Mouse (Mus musculus): ENCODE data around the gene Grb7. TPM values are rescaled to one million over a fixed set of nuclear protein-coding genes. Genes with fewer than 3 reads are reported as not detected.

Grb7 gene
- polyA plus RNA-seq, 1 experiment from 2014 or later = 17.4 TPM

DNA sequence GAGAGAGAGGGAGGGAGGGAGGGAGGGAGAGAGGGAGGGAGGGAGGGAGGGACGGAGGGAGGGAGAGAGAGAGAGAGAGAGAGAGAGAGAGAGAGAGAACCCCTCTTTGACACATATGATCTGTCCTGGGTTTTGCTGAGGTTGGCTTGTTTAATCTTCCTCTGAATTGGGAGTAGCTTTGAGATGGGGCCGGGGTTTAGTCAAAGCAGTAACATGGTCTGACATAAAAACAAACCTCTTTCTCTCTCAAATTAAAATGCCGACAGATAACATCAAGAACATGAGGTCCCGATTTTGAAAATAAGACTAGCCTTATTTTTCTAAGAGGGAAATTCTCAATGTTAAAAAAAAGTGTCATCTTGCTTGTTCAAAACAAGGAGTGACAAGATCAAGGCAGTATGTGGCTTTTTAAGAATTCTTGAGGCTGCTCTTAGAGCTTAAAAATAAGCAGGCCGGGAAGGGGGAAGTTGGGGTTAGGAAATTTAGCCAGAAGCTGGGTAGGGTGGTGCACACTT is 41.4 kb downstream of the Grb7 start:
- 56% methylated on average over 5 of the region's 5 CpGs for WGBS (ENCODE audit: insufficient replicate concordance)

DNA sequence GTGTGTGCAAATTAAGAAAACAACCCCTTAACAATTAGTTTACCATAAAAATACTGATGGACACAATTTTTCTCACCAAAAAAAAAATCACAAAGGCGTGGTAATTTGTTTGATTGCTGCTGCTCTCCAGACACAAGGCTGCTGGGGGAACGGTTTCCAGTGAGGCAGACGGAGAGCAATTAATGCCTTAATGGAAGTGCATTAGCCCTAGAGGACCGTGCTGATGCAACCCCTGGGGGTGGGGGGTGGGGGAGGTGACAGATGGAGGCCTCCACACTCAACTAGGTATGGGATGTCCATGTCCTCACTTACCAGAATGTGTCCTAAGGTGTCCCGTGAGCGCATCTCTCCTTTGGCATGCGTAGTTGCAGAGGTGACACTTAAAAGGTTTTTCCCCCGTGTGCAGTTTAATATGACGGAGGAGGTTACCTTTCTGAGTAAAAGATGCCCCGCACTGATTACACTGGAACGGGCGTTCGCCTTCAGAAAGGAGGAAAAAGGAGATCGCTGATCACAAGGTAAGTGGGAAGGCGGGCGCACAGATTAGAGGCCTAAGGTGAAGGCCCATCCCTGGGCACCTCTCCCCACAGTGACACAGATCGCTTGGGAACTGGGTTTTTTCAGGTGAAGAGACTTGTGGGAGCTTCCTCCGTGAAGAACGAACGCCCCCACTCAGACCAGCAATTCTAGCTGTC is 42.5 kb downstream of the Grb7 start:
- no peak for DNase-seq
- Histone ChIP-seq H3K36me3 (no peaks in the 10 kb centered on the region), H3K27ac (no peak overlapping the region), H3K9me3 (replicated peaks) (no peaks in the 10 kb centered on the region), H3K4me2 (no peak overlapping the region), H3K4me1 (replicated peaks) (no peaks in the 10 kb centered on the region), H3K27me3 (no peaks in the 10 kb centered on the region; the same call in 1 of the 2 replicates), H3K4me3 (replicated peaks) (no peak overlapping the region), H3K9ac (no peak overlapping the region)
- 71% methylated on average over 20 of the region's 20 CpGs for WGBS (ENCODE audit: insufficient replicate concordance)
- no peak for ATAC-seq (ENCODE audit: low read depth)

More for the DNA sequence above, 41.4 kb downstream of the Grb7 start:
- no peaks in the 10 kb centered on the region; the same call in 1 of the 2 replicates for H3K27me3 ChIP-seq
- ATAC-seq (ENCODE audit: low read depth) = no peak
- H3K4me1 ChIP-seq (replicated peaks) = no peaks in the 10 kb centered on the region
- no peak overlapping the region for H3K27ac ChIP-seq
- no peak overlapping the region for H3K4me2 ChIP-seq
- H3K9ac ChIP-seq = no peak overlapping the region
- no peaks in the 10 kb centered on the region for H3K36me3 ChIP-seq
- no peaks in the 10 kb centered on the region for H3K9me3 ChIP-seq (replicated peaks)
- no peak for DNase-seq
- no peak overlapping the region for H3K4me3 ChIP-seq (replicated peaks)

DNA sequence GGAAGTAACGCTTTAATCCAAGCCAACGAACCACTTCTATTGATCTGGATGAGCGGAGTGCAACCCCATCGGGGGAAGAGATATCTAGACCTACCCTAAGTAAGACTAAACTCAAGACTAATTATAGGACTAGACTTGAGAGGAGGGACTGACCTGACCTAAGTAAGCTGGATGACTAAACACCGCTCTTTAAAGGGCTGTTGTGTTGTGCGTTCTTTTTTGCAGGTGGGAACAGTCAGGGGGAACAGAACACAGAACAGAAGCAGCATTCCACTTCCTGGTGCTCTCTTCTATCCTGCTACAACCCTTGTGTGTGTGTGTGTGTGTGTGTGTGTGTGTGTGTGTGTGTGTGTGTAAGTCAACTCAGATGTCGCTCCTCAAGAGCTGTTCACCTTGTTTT is 45.4 kb downstream of the Grb7 start:
- no peaks in the 10 kb centered on the region for H3K4me1 ChIP-seq (replicated peaks)
- no peak for DNase-seq
- no peak overlapping the region for H3K4me3 ChIP-seq (replicated peaks)
- 55% methylated on average over 7 of the region's 7 CpGs for WGBS (ENCODE audit: insufficient replicate concordance)
- H3K9me3 ChIP-seq (replicated peaks) = no peaks in the 10 kb centered on the region
- H3K27me3 ChIP-seq = no peaks in the 10 kb centered on the region; the same call in 1 of the 2 replicates
- H3K4me2 ChIP-seq = no peak overlapping the region
- no peak for ATAC-seq (ENCODE audit: low read depth)
- no peak overlapping the region for H3K27ac ChIP-seq
- H3K36me3 ChIP-seq = no peaks in the 10 kb centered on the region
- no peak overlapping the region for H3K9ac ChIP-seq

DNA sequence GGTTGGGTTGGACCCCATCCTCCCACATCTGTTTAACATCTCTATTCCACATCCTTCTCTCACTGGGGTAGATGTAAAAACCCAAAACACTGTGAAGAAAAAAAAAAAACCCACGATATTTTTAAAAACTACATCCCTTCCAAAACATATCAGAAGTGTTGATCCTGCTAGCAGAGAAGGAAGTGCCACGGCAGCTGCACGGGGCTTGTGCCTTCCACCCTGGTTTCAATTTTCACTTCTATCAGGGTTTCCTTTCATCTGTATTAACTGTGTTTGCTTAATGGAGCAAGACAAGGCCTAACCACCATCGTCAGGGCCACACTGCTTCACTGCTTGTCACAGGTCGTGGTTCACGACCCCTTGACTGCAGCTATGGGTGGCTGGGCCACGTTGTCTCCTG is 46.8 kb downstream of the Grb7 start:
- Histone ChIP-seq H3K4me1 (replicated peaks) (no peaks in the 10 kb centered on the region), H3K4me2 (no peak overlapping the region), H3K27me3 (no peaks in the 10 kb centered on the region; the same call in 1 of the 2 replicates), H3K9me3 (replicated peaks) (no peaks in the 10 kb centered on the region), H3K4me3 (replicated peaks) (no peak overlapping the region), H3K27ac (no peak overlapping the region), H3K36me3 (no peaks in the 10 kb centered on the region), H3K9ac (no peak overlapping the region)
- WGBS (ENCODE audit: insufficient replicate concordance) = 25% methylated on average over 7 of the region's 7 CpGs
- no peak for ATAC-seq (ENCODE audit: low read depth)
- DNase-seq = no peak

DNA sequence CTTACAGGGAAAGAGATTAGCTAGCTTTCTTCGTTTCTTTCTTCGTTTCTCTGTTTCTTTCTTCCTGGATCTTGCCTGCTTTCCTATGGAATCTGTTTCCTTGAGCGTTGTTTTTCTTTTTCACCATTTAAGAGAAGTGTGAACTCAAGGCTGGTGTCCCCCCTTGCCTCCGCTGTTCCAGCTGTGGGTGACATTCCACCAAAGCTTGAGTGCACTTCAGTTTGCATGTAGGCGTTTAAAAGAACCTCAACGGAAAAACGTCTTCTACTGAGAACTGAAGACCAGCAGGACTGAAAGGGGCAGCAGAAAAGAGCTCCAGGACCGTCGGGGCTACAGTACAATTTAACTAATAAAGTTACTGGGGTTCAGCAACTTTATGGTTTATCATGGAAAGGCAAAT is 47.2 kb downstream of the Grb7 start:
- H3K27me3 ChIP-seq = no peaks in the 10 kb centered on the region; the same call in 1 of the 2 replicates
- DNase-seq (no peak), ATAC-seq (ENCODE audit: low read depth) (no peak)
- H3K9ac ChIP-seq = no peak overlapping the region
- H3K36me3 ChIP-seq = no peaks in the 10 kb centered on the region
- no peaks in the 10 kb centered on the region for H3K9me3 ChIP-seq (replicated peaks)
- H3K27ac ChIP-seq = no peak overlapping the region
- H3K4me3 ChIP-seq (replicated peaks) = no peak overlapping the region
- WGBS (ENCODE audit: insufficient replicate concordance) = 58% methylated on average over 9 of the region's 9 CpGs
- H3K4me2 ChIP-seq = no peak overlapping the region
- no peaks in the 10 kb centered on the region for H3K4me1 ChIP-seq (replicated peaks)

DNA sequence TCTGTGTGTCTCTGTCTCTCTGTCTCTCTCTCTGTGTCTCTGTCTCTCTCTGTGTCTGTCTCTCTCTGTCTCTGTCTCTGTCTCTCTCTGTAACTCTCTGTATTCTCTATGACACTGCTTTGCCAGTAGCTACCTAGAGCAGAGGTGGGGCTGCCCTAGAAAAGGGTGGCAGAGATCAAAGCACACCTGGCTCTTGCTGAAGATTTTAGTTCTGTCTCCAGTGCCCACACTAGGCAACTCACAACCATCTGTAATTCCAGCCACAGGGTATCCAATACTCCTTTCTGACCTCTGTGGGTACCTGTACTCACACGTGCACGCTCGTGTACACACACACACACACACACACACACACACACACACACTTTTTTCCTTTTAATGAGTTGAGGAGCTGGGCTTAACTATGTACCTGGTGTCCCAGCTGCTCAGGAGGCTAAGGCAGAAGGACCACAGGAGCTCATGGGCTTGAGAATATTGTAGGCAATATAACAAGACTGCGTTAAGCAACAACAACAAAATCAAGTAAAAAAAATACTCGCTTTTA is 49.1 kb downstream of the Grb7 start:
- H3K9me3 ChIP-seq (replicated peaks) = no peaks in the 10 kb centered on the region
- DNase-seq = no peak
- H3K4me1 ChIP-seq (replicated peaks) = no peaks in the 10 kb centered on the region
- H3K9ac ChIP-seq = no peak overlapping the region
- H3K4me3 ChIP-seq (replicated peaks) = no peak overlapping the region
- no peak overlapping the region for H3K27ac ChIP-seq
- ATAC-seq (ENCODE audit: low read depth) = no peak
- no peaks in the 10 kb centered on the region for H3K36me3 ChIP-seq
- no peak overlapping the region for H3K4me2 ChIP-seq
- peaks cover 4% of the 10 kb centered on the region; the same call in 1 of the 2 replicates for H3K27me3 ChIP-seq
- WGBS (ENCODE audit: insufficient replicate concordance) = 58% methylated on average over 5 of the region's 5 CpGs

DNA sequence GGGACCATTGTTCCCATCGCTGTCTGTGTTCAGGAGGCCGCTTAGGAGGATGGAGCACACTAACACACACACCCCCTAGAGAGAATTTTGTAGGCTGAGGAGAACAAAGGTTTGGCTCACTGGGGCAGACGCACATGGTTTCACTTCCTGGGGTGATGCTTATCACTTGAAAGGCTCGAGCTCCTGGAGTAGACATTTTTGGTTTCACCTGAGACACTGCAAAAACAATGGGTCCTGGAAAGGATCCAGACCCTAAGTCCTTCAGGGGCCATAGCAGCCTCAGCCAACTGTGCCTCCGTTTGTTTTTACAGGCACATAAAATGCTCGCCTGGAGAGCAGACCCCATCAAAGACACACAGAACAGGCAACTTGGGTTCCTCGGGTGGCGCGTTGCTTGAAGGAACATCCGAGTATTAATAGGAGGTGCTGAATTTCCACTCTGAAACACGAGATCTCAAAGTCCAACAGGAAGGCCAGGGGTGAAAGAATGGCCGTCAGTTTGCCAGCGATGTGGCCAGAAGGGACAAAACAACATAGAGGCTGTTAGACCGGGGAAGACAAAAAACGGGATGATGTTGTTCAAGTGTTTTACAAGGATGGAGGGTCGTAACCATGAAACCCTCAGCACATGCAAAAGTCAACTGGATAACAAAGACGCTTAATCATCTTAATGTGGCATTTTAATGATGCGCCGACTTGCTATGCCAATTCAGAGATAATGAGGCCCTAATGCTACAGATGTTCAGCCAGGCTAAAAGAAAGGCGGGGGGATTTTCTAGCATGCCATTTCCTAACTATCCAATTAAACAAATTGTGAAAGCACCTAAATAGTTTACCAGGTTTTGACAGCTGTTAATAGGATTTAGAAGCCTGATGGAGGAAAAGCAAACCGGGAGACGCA is 51.4 kb downstream of the Grb7 start:
- WGBS (ENCODE audit: insufficient replicate concordance) = 49% methylated on average over 22 of the region's 22 CpGs
- Histone ChIP-seq H3K36me3 (no peaks in the 10 kb centered on the region), H3K9me3 (replicated peaks) (no peaks in the 10 kb centered on the region), H3K4me3 (replicated peaks) (no peak overlapping the region), H3K4me2 (no peak overlapping the region), H3K27me3 (peaks cover 4% of the 10 kb centered on the region; the same call in 1 of the 2 replicates), H3K27ac (no peak overlapping the region), H3K9ac (no peak overlapping the region), H3K4me1 (replicated peaks) (no peaks in the 10 kb centered on the region)
- ATAC-seq (ENCODE audit: low read depth) (no peak), DNase-seq (no peak)

DNA sequence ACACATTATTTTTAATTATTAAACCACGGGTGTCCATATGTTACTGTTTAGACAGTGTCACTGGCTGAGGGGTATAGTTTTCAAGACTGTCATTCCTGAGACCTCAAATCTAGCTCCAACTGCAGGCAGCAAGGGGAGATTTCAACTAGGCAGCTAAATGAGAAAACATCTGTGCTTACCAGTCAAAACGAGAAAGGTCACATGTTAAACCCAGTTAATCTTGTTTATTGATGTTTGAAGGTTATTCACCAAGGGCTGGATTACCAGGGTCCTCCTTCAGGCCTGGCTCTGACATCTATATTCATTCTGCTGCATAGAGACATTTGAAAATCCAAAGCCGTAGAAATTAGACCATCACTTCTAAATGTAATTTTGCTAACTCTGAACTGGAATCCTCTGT is 58.7 kb downstream of the Grb7 start:
- DNase-seq (no peak), ATAC-seq (ENCODE audit: low read depth) (no peak)
- no peaks in the 10 kb centered on the region for H3K4me1 ChIP-seq (replicated peaks)
- no peaks in the 10 kb centered on the region for H3K36me3 ChIP-seq
- 0 out of 2 replicates have a peak, but pooled peaks cover 3% of the 10 kb centered on the region for H3K27me3 ChIP-seq
- no peaks in the 10 kb centered on the region for H3K9me3 ChIP-seq (replicated peaks)
- H3K9ac ChIP-seq = no peak overlapping the region
- no peak overlapping the region for H3K27ac ChIP-seq
- H3K4me3 ChIP-seq (replicated peaks) = no peak overlapping the region
- H3K4me2 ChIP-seq = no peak overlapping the region
- 56% methylated on average over 3 of the region's 3 CpGs for WGBS (ENCODE audit: insufficient replicate concordance)

Other genes starting within 250 kb of the Grb7 start
- 5.4 and 5.9 TPM in 2 replicates for gene Cdk12, start 243.3 kb upstream of the Grb7 start, polyA plus RNA-seq (2015; fragmentation: Nextera tagmentation; extraction: Ambion mirVana)
- gene Neurod2, start 116.7 kb upstream of the Grb7 start, polyA plus RNA-seq (2015; fragmentation: Nextera tagmentation; extraction: Ambion mirVana) = not detected in 2 replicates
- gene Ppp1r1b, start 98.0 kb upstream of the Grb7 start, polyA plus RNA-seq (2015; fragmentation: Nextera tagmentation; extraction: Ambion mirVana) = 0.13 and 0.19 TPM in 2 replicates
- 14.1 and 15.7 TPM in 2 replicates for gene Stard3, start 88.0 kb upstream of the Grb7 start, polyA plus RNA-seq (2015; fragmentation: Nextera tagmentation; extraction: Ambion mirVana)
- gene Tcap, start 62.6 kb upstream of the Grb7 start, polyA plus RNA-seq (2015; fragmentation: Nextera tagmentation; extraction: Ambion mirVana) = 0.15 and 0.59 TPM in 2 replicates
- gene Pnmt, start 59.9 kb upstream of the Grb7 start, polyA plus RNA-seq (2015; fragmentation: Nextera tagmentation; extraction: Ambion mirVana) = not detected in 2 replicates
- 3.1 and 3.8 TPM in 2 replicates for gene Pgap3, start 45.9 kb upstream of the Grb7 start, polyA plus RNA-seq (2015; fragmentation: Nextera tagmentation; extraction: Ambion mirVana)
- gene Erbb2, start 33.9 kb upstream of the Grb7 start, polyA plus RNA-seq (2015; fragmentation: Nextera tagmentation; extraction: Ambion mirVana) = 2.2 and 2.6 TPM in 2 replicates
- 66.8 and 72.0 TPM in 2 replicates for gene Mien1, start 7.4 kb upstream of the Grb7 start, polyA plus RNA-seq (2015; fragmentation: Nextera tagmentation; extraction: Ambion mirVana)
- 0.06 TPM in 1 of 2 replicates, not detected in the other for gene Ikzf3, start 99.6 kb downstream of the Grb7 start, polyA plus RNA-seq (2015; fragmentation: Nextera tagmentation; extraction: Ambion mirVana)
- 0.45 and 0.58 TPM in 2 replicates for gene Zpbp2, start 104.7 kb downstream of the Grb7 start, polyA plus RNA-seq (2015; fragmentation: Nextera tagmentation; extraction: Ambion mirVana)
- 41.5 and 41.7 TPM in 2 replicates for gene Ormdl3, start 141.0 kb downstream of the Grb7 start, polyA plus RNA-seq (2015; fragmentation: Nextera tagmentation; extraction: Ambion mirVana)
- not detected in 2 replicates for gene Lrrc3c, start 151.9 kb downstream of the Grb7 start, polyA plus RNA-seq (2015; fragmentation: Nextera tagmentation; extraction: Ambion mirVana)
- gene Gm12355, start 179.3 kb downstream of the Grb7 start, polyA plus RNA-seq (2015; fragmentation: Nextera tagmentation; extraction: Ambion mirVana) = 0.53 and 0.90 TPM in 2 replicates
- not detected in 2 replicates for gene Gsdma3, start 180.0 kb downstream of the Grb7 start, polyA plus RNA-seq (2015; fragmentation: Nextera tagmentation; extraction: Ambion mirVana)
- not detected in 2 replicates for gene Gsdma2, start 200.4 kb downstream of the Grb7 start, polyA plus RNA-seq (2015; fragmentation: Nextera tagmentation; extraction: Ambion mirVana)
- not detected in 2 replicates for gene Gsdma, start 218.0 kb downstream of the Grb7 start, polyA plus RNA-seq (2015; fragmentation: Nextera tagmentation; extraction: Ambion mirVana)
- gene Psmd3, start 236.2 kb downstream of the Grb7 start, polyA plus RNA-seq (2015; fragmentation: Nextera tagmentation; extraction: Ambion mirVana) = 143 and 151 TPM in 2 replicates

Measured in liver, embryonic 13.5 days (tissue).